Mouse (Mus musculus) megakaryocyte, embryonic 14.5 days (primary cell): ENCODE results near the gene Upk1a.

ENCODE experiments used
- FLI1 ChIP-seq: IDR thresholded peaks from 2 replicates; pipeline ENCODE4 v1.6.1; 2012; ENCODE audit warnings: low read length, inconsistent platforms, mixed read lengths
- GATA1 ChIP-seq: IDR thresholded peaks from 3 replicates; pipeline ENCODE4 v1.6.1; 2012; ENCODE audit warnings: mixed read lengths, low read length, inconsistent platforms, borderline replicate concordance

DNA sequence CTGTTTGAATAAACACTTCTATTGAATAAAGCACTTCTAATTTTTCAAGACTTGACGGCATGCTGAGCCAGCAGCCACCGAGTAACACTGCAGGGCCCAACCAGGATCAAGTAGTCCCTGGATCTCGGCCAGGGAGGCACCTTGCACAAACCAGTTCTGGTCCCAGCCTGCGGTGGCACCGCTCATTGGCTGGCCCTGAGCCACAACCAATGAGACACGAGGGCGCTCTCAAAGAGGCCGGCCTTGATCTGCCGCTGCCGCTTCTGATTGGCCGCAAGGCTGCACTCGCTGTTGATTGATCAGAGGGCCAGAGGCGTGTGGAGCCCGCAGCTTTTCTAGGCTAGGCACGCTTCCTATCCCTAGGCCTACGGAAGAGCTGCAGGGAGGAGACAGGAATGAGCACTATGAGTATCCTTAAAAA is 12.7 kb downstream of the Upk1a start:
- TF ChIP-seq FLI1, result no peak
- no peak for TF ChIP-seq GATA1
